Mouse (Mus musculus) left cerebral cortex, postnatal 4 days (tissue): Measurements from ENCODE around the gene Prl2c3. TPM values are rescaled to one million over a fixed set of nuclear protein-coding genes. Genes with fewer than 3 reads are reported as not detected.
"Not testable (repeated sequence)": the region's sequence is repeated elsewhere in the genome, so short reads cannot be mapped to it uniquely, and the experiment has no call there.

ENCODE experiments used
- DNase-seq: peaks from one replicate; pipeline ENCODE4 v3.0.0-alpha.2; 2022
- intact Hi-C: fragments of 180-260 bp; cut with DNase I; formaldehyde crosslinking; loops from one replicate; pipeline ENCODE4 v1.15.1; 2025
- total RNA-seq, 2 experiments: library from RNA; stranded (reverse); gene quantifications; 2 replicates each; pipeline ENCODE4 v1.2.3; 2021

Gene Prl2c3
- total RNA-seq: not detected

DNA sequence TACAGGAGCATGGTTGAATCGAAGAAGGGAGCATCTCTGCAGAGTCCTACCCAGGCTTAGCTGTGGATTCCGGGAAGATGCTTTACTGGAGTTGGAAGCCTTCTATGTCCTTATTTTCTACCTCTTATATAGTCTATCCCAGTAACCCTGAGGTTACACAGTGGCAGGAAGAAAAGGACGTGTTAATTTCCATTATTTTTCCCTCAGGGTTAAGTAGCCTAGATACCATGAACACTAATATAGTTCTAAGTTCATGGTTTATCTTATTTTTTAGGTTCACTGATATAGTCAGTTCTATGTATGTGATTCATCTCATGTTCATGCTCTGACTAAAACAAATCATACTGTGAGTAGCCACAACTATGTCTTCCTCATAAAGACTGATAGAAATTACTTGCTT, at the start of gene Prl2c3:
Gene Prl2c3, minus strand, starts transcription at position 101 of the 400 bp plus-strand sequence.
- intact Hi-C loops, DNase-seq: not testable (repeated sequence)

GRCm38 (mm10) chr13:12848254-12848653, 48.4 kb upstream of the Prl2c3 start:
- intact Hi-C loops, DNase-seq: not testable (repeated sequence)

GRCm38 (mm10) chr13:12844701-12845100, 44.8 kb upstream of the Prl2c3 start:
- intact Hi-C loops, DNase-seq: not testable (repeated sequence)

- DNase-seq, intact Hi-C loops: not testable (repeated sequence)
Observed at GRCm38 (mm10) chr13:12837546-12837945, 37.7 kb upstream of the Prl2c3 start.

DNA sequence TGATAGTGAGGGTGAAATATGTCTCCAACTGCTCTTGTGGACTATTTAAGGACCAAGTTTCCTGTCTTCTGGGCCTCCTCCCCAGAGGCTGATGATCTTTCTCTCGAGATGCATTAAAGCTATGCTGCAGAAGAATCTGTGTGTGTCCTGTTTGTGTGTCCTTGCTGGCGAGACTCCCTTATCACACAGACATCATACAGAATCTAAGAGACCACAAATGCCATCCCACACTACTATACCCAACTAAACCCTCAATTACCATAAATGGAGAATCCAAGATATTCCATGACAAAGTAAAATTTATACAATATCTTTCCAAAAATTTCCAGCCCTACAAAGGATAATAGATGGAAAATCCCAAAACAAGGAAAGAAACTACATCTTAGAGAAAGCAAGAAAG, 31.9 kb upstream of the Prl2c3 start:
- intact Hi-C loops: no loop called here
- DNase-seq: no peak

DNA sequence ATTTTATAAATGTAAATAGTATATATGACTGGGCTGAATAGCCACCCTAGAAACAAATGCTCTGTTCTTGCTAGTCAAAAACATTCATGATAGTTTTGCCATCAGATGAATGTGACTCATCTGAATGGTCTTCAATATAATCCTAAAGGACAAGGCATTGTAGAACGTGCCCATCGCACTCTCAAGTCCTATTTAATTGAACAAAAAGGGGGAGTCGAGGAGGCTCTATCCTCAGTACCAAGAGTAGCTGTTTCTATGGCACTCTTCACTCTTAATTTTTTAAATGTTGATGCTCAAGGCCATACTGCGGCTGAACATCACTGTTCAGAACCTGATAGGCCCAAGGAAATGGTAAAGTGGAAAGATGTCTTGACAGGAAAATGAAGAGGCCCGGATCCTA, 29.2 kb upstream of the Prl2c3 start:
- intact Hi-C loops: no loop called here
- DNase-seq: no peak

- intact Hi-C loops, DNase-seq: not testable (repeated sequence)
Observed at GRCm38 (mm10) chr13:12824500-12825176, 24.8 kb upstream of the Prl2c3 start.

DNA sequence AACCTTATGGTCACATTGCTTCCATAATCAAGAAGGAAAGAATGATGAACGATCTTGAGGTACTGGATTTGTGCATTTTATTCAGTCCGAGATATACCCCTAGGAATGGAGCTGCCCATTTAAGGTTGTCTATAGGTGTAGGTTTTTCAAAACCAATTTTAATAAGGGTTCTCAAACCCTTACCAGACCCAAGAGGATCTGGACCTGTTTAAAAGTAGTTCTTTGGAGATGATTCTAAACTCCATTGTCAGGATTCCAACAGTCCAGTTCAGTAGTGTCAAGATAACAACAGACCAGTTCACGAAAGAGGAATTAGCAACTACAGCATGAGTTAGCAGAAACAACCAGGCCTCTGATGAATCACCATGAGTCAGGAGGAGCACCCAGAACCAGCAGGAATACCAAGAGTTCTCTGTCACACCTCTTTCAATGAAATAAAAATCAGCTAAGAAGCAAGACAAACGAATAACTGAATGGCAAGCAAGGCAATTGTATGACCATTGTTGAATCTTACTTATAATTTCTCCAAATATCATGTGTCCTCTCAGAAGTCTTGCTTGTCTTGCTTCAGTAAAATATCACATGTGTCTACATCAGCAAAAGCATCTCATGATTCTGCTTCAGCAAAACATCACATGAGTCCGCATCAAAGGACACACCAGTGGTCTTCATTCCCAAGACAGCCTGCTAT, 14.0 kb upstream of the Prl2c3 start:
- DNase-seq: not testable (repeated sequence)

GRCm38 (mm10) chr13:12809591-12809990, 9.7 kb upstream of the Prl2c3 start:
- DNase-seq: no peak
- intact Hi-C loops: no loop called here

More for the DNA sequence above, 14.0 kb upstream of the Prl2c3 start:
- intact Hi-C loops: not testable (repeated sequence)

DNA sequence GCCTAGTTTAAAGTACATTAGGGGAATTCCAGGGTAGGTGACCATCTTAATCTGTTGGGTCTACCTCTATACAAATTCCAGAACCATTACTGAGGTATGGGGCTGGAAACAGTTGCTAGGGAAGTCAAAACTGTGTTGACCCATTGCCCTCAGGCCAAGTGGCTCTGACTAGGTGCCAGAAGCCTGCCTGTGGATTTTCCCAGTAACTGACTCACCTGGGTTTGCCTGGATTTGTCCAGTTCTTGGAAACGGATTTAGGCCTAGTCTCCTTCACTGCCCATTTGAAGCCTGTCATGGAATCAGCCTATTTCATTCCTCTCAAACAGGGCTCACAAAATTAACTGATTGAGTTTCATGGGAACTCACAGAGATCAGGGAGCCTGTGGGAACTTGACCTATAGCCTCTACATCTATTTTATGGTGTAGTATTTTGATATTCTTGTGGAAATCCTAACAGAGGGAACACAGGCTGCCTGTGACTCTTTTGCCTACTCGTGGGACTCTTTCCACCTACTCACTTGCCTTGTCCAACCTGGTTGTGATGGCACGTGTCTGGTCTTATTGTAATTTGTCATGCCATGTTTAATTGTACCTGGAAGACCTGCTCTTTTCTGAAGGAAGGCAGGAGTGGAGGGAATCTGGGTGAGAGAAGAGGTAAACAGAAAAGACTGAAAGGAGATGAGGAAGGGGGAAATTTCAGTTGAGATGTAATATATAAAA, 9.1 kb upstream of the Prl2c3 start:
- DNase-seq, intact Hi-C loops: not testable (repeated sequence)

GRCm38 (mm10) chr13:12806496-12806895, 6.6 kb upstream of the Prl2c3 start:
- intact Hi-C loops, DNase-seq: not testable (repeated sequence)

DNA sequence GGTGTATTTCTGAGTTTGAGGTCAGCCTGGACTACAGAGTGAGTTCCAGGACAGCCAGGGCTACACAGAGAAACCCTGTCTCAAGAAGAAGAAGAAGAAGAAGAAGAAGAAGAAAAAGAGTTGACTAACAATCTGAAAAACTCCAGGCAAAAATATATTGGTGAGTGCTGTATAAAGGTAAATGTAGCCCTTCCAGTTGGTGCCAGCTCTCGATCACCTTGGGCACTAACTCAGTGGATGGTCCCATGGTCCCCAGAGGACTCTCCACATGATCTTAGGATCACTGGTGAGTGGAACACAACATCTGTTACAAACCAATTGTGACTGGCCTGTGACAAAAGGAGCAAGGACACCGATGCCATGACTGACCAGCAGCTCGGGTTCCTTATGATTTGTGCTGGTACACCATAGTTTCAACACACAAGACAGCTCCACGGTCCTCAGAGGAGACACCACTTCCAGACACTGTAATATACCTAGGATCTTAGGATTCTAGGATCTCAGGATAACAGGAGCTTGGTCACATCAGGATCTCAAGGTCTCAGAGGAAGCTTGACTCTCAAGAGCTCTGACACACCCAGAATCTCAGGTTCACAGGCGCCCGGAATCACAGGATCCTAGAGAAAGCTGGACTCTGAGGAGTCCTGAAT, 30.3 kb downstream of the Prl2c3 start:
- intact Hi-C loops, DNase-seq: not testable (repeated sequence)

Other genes with a start within 250 kb of the Prl2c3 start
- 1 to 10 TPM; 5.4 to 6.3 TPM for gene Ero1lb, start 234.2 kb downstream of the Prl2c3 start, total RNA-seq
- gene Prl2c2, start 205.3 kb upstream of the Prl2c3 start, total RNA-seq: not detected